Mouse (Mus musculus) megakaryocyte progenitor cell, adult 5-6 weeks (primary cell): ENCODE measurements around the gene Rbm34. TPM values are rescaled to one million over a fixed set of nuclear protein-coding genes. Genes with fewer than 3 reads are reported as not detected.
"Not testable (repeated sequence)": the region's sequence is repeated elsewhere in the genome, so short reads cannot be mapped to it uniquely, and the experiment has no call there.

Experiments
- ATAC-seq: replicated peaks from 2 replicates; pipeline ENCODE4 v1.8.0; 2016; ENCODE audit warnings: mild to moderate bottlenecking, moderate TSS enrichment, inconsistent platforms; ENCODE audit not compliant: poor library complexity
- total RNA-seq, 2 experiments: library from RNA; stranded (forward) in 1 of 2; stranded (reverse) in 1 of 2; fragments of 157-497, 149-512 nt in 1 of 2; fragments of 200-1000 nt in 1 of 2; gene quantifications; 2 replicates each; pipeline versions ENCODE4 v1.2.3 to v1.2.4; 2015 to 2017

Rbm34 gene
- total RNA-seq, 2 experiments from 2014 or later: 35.8 to 52.3 TPM

DNA sequence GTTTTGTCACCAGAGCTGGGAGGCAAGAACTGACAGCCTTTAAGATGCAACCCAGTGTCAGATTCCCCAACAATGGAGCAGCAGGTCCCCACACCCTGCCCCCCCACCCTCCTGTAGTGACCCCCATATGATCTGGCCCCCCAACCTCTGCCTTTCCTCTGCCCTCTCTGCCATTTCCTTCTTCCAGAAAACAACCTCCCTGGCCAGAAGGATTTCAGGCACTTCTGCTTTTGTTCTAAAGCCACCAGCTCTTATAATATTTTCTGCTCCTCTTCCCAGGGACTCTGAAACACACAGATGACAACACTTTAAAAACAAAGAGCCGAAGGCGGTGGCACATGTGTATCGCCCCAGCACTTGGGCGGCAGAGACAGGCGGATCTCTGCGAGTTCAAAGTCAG is 50.5 kb downstream of the Rbm34 start:
- ATAC-seq: peak; percentile 37; the same call in 1 of the 2 replicates

DNA sequence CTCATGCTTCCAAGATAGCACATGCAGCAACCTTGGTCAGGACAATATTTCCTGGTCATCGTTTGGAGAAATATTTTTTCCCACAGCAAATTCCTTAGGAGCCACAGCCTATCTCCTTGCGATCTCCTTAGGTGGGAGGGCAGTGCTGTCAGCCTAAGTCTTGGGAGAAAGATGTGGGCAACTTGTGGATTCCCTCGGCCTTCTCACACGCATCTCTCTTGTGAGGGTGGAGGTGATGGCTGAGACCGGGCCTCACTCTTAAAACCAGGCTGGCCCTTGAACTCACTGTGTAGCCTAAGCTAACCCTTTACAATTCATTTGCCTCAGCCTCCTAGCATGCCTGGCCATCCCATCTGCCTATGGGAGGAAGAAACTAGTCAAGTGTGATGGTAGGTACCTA is 51.2 kb downstream of the Rbm34 start:
- ATAC-seq: no peak

DNA sequence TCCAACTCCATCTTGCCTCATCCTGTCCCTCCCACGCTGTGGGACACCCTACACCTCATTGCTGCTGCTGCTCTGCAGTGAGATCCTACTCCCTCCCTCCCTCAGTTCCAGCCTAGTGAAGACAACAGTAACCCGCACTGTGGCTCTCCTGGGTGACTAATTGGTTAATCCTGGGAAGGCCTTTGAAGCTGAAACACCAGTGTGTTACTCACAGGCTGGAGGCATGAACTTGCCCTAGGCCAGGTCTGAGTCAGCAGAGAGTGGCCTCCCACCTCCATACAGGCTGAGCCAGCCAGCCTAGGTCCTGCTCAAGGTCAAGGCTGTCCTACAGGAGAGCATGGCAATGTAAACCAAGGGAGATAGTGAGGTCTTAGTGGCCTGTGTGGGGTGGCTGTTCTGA is 51.6 kb downstream of the Rbm34 start:
- no peak for ATAC-seq

- ATAC-seq: no peak
These were observed 52.5 kb downstream of the Rbm34 start for GRCm38 (mm10) chr8:126918356-126918755.

- peak; percentile 41; the same call in 1 of the 2 replicates for ATAC-seq
These were observed 53.5 kb downstream of the Rbm34 start for GRCm38 (mm10) chr8:126917179-126917905.

GRCm38 (mm10) chr8:126916611-126917010 is 54.3 kb downstream of the Rbm34 start:
- no peak for ATAC-seq

DNA sequence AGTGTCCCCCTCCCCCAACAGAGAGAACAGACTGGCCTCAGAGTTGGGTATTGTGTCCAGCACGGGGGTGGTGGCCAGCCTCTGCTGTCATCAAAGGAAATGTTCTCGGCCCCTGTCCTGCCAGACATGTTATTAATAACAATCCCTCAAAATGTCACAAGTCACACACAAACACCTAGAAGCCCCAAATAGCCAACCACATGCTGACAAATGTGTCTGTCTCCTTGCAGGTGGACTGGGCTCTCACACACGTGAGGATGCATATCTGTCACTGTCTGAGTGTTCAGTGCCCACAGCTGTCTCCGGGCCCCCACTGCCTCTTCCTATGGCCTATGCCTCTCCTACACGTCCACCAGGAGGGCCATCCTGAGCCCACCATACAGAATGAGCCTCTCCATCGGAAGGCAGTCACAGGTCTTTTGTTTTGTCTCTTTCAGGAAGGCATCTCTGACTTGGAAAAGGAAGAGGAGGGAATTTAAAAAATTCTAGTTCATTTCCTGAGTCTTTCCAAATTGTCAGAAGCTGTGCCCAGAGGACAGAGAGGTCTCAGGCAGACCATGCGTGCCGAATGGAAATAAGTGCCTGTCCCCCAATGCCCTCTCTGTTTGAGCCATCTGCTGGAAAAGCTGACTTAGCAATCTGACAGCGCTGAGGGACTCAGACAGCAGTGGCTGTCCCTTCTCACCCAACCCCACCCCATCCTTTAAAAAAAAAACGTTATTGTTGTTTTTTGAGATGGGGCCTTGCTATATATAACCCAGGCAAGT is 56.1 kb downstream of the Rbm34 start:
- ATAC-seq: no peak

DNA sequence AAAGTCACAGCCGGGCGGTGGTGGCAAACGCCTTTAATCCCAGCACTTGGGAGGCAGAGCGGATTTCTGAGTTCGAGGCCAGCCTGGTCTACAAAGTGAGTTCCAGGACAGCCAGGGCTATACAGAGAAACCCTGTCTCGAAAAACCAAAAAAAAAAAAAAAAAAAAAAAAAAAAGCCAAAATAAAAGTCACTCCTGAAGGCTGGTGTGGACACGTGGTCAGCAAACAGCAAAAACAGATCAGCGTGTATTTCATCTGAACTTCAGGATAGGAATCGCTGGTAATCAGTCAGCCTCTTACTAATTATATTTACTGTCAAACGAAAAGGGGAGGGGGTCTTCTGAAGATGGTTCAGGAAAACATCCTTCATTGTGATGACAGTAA is 56.8 kb downstream of the Rbm34 start:
- ATAC-seq: not testable (repeated sequence)

GRCm38 (mm10) chr8:126913241-126914106 is 57.4 kb downstream of the Rbm34 start:
- ATAC-seq: no peak

DNA sequence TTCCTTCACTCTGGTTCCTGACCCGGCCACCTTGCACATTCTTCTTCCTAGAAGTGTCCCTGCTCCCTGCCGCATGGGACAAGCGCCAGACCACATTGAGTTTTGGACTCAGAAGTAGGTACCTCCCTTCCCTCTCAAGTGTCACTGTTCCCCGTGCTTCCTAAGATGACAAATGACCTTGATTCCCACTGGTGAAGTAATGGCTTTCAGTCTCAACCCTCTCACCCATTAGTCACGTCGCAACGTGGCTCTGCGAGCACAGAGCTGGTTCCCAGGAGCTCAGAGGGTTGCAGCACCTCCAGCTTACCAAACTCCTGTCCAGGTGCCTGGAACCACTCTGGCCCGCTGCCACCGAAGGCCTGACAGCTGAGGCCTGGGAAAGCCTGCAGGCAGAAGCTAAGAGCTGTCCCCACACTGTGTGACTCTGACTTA is 61.5 kb downstream of the Rbm34 start:
- ATAC-seq: 0 out of 2 replicates have a peak, but pooled peaks have one; percentile 0

DNA sequence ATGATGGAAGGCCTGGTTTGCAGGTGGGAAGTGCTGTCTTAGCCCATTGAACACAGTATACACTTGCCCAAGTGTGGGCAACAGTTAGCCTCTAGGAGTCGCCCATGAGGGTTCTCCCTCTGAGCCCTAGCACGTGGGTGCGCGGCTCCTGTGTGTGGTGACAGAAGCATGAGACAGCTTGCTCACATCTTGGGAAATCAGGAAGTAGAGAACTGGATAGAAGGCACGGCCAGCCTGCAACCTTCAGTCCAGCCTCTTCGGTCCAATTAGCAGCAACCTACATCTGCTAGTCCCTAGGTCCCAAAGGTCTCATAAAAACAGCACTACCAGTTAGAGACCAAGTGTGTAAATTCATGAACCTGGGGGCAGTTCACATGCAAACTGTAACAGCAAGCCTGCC is 62.1 kb downstream of the Rbm34 start:
- ATAC-seq: peak; percentile 88

DNA sequence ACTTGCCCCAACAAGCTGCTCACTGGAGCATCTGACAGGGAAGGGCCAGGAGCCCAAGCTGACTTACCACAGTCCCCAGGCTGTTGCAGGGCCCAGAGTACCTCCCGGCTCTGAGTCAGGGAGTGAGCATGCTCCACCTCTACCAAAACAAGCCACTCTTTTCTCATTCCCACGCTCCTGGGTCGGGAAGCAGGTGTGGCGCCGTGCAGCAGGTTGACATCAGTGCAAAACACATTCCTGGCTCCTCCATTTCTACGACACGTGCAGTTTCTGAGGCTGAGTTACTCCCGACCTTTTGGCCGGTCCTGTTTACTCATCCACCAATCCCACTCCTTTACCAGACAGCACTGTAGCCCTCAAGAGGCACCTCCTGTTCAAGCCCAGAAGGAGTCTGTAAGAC is 62.9 kb downstream of the Rbm34 start:
- ATAC-seq: no peak

DNA sequence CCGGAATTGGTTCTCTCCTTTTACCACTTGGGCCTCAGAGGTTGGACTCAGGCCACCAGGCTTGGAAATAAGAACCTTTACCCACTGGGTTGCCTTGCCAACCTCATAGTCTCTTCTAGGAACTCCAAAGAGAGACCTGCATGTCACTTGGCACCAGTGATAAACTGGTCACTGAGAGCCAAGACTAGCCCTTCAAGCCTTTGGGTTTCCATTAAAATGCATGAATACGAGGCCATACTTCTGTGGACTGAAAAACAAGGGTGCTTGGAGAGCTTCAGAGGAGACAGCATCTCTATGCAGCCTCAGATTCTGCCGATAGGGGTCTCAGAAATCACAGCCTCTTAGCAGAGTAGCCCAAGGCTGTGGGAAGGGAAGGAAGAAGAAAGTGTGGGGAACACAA is 63.5 kb downstream of the Rbm34 start:
- ATAC-seq: no peak

GRCm38 (mm10) chr8:126905387-126905786 is 65.5 kb downstream of the Rbm34 start:
- ATAC-seq: peak; percentile 49

- ATAC-seq: no peak
These were observed 66.9 kb downstream of the Rbm34 start for GRCm38 (mm10) chr8:126903927-126904326.

DNA sequence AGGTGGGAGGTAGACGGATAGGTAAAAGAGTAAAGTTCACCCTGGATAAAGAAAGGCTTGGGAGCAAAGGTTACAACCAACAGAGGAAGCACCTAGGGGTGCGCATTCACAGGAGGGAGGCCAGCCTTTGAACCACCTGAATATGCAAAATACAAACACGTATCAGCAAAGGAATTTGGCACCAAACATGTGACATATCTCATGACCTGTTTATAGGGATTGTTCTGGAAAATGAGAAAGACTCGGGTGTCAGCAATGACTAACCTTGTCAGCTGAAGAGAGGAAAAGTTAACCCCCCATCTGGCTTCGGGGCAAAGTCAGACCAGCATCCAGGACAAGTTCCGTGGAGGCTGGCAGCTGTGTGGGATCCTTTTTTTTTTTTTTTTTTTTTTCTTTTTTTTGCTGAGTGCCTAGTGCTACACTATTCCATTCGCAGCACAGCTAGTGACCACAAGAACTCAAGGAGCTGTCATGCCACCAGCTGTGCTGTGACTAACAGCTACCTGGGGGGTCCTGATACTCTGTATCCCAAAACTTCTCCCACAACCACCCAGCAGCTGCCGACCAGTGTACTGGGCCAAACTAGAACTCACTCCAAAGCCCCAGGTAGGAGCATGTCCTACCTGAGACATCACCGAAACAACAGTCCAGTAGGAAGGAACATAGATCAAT is 67.5 kb downstream of the Rbm34 start:
- ATAC-seq: no peak

- 0 out of 2 replicates have a peak, but pooled peaks have one; percentile 5 for ATAC-seq
These were observed 69.3 kb downstream of the Rbm34 start for GRCm38 (mm10) chr8:126901612-126902011.

DNA sequence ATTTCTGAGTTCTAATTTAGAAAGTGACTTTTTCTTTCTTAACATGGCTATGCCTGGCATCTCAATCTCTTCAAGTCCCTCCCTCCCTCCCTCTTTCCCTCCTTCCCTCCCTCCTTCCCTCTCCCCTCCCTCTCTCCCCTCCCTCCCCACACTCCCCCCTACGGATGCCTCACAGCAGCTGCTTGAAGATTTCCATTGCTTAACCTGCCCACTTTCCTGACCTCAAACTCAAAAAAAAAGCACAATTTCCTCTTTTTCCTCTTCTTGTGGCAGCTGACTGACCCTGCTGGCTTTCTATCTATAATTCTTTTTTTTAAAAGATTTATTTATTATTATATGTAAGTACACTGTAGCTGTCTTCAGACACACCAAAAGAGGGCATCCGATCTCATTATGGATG is 69.8 kb downstream of the Rbm34 start:
- peak; percentile 69 for ATAC-seq
